Mouse (Mus musculus) embryonic facial prominence, embryonic 11.5 days (tissue): ENCODE data around the gene Pla2g6. TPM values are rescaled to one million over a fixed set of nuclear protein-coding genes. Genes with fewer than 3 reads are reported as not detected.

Source experiments
- ATAC-seq: fragments of 200-750 bp; cut with Nextera tagmentation; replicated peaks from 2 replicates; pipeline ENCODE4 v1.8.0; 2017; ENCODE audit warnings: low read depth; ENCODE audit not compliant: insufficient number of reproducible peaks, low FRiP score, low TSS enrichment
- DNase-seq: peaks from one replicate; pipeline ENCODE4 v3.0.0-alpha.2; 2015; ENCODE audit warnings: low spot score
- H3K27ac ChIP-seq: fragments of 300-500 bp; sonication (generic); replicated peaks from 2 replicates; pipeline ENCODE4 v1.5.1; 2014; ENCODE audit warnings: mild to moderate bottlenecking, low read depth, low read length, control low read depth
- H3K27me3 ChIP-seq: fragments of 300-500 bp; sonication (generic); 2 replicates; pipeline ENCODE4 v1.6.1; 2014; ENCODE audit warnings: mild to moderate bottlenecking, low read length, moderate library complexity, mixed read lengths; ENCODE audit not compliant: control insufficient read depth, insufficient read depth
- H3K36me3 ChIP-seq: fragments of 300-500 bp; sonication (generic); replicated peaks from 2 replicates; pipeline ENCODE4 v1.6.1; 2014; ENCODE audit warnings: low read depth, mild to moderate bottlenecking, low read length, moderate library complexity, mixed read lengths; ENCODE audit not compliant: control insufficient read depth, insufficient read depth
- H3K4me1 ChIP-seq: fragments of 300-500 bp; sonication (generic); 2 replicates; pipeline ENCODE4 v1.6.1; 2014; ENCODE audit warnings: low read length, mixed read lengths; ENCODE audit not compliant: control insufficient read depth, insufficient read depth
- H3K4me2 ChIP-seq: fragments of 300-500 bp; sonication (generic); 2 replicates; pipeline ENCODE4 v1.6.1; 2014; ENCODE audit warnings: low read depth, mild to moderate bottlenecking, control low read depth, low read length, moderate library complexity
- H3K4me3 ChIP-seq: fragments of 300-500 bp; sonication (generic); 2 replicates; pipeline ENCODE4 v1.5.1; 2014; ENCODE audit warnings: low read depth, low read length, control low read depth
- H3K9ac ChIP-seq: fragments of 300-500 bp; sonication (generic); replicated peaks from 2 replicates; pipeline ENCODE4 v1.6.1; 2014; ENCODE audit warnings: mild to moderate bottlenecking, control low read depth, low read length
- H3K9me3 ChIP-seq: fragments of 300-500 bp; sonication (generic); replicated peaks from 2 replicates; pipeline ENCODE4 v1.6.1; 2016; ENCODE audit warnings: mild to moderate bottlenecking, low read length, inconsistent platforms, mixed read lengths; ENCODE audit not compliant: control insufficient read depth
- WGBS: fragments of 180-500 bp; shearing (Covaris S2); extraction: QIAGEN DNeasy Blood & Tissue Kit; methylation state at CpG from one replicate; pipeline ENCODE4 v1.1.7; 2014; 5-methylcytosine and 5-hydroxymethylcytosine counted together
- polyA plus RNA-seq: library from polyadenylated mRNA; unstranded; fragments of >200 nt; fragmentation: Nextera tagmentation; extraction: Ambion mirVana; gene quantifications from 2 replicates; pipeline ENCODE4 v1.2.1, GENCODE M21; 2014

Gene Pla2g6
- polyA plus RNA-seq, 1 experiment from 2014 or later, result 11.8 TPM

DNA sequence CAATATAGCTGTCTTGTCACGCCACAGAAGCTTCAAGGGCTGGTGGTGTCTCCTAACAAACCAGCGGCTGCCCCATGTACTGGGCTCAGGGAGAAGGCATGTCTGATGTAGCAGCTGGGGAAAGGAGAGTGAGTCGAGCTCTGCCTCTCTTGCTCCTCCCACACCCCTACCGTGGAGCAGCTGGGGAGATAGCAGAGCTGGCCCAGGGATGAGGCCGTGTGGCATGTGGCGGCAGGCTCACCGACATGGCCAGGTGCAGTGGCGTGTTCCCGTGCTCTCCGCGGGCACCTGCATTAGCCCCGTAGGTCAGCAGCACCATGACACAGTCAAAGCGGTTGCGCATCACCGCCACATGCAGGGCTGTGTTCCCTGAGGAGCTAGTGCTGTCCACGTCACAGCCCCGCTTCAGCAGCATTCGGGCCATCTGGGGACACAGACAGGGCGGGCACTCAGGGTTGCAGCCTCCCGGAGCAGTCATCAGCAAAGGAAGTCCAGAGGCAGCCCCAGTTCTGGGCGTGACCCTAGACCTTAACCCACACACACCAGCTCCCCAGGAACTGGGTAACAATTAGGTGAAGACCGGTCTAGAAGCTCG, 22.1 kb downstream of the Pla2g6 start:
- ATAC-seq (no peak), DNase-seq (no peak)
- no peak overlapping the region for H3K4me2 ChIP-seq
- no peak overlapping the region for H3K27ac ChIP-seq
- no peak overlapping the region for H3K9ac ChIP-seq
- no peaks in the 10 kb centered on the region; the same call in 1 of the 2 replicates for H3K36me3 ChIP-seq
- H3K9me3 ChIP-seq, result no peaks in the 10 kb centered on the region
- no peak overlapping the region for H3K4me3 ChIP-seq
- H3K4me1 ChIP-seq, result no peaks in the 10 kb centered on the region
- H3K27me3 ChIP-seq, result no peaks in the 10 kb centered on the region
- 76% methylated on average over 23 of the region's 23 CpGs for WGBS

DNA sequence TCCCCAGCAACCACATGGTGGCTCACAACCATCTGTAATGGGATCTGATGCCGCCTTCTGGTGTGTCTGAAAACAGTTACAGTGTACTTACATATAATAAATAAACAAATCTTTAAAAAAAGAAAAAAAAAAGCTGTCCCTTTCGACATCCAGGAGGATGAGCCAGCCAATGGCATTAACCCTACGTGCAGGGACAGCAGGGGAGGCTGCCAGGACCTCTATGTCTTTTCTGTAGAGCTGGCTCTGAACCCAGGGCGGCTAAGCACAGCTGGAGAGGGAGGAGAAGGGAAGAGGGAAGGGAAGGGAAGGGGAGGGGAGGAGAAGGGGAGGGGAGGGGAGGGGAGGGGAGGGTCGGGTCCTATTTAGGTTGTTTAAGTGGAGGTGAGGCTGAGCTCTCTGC, 23.4 kb downstream of the Pla2g6 start:
- 63% methylated on average over 4 of the region's 5 CpGs for WGBS
- no peak overlapping the region for H3K9ac ChIP-seq
- H3K36me3 ChIP-seq, result no peaks in the 10 kb centered on the region
- no peak overlapping the region for H3K4me3 ChIP-seq
- ATAC-seq (no peak), DNase-seq (no peak)
- no peak overlapping the region for H3K4me2 ChIP-seq
- H3K27me3 ChIP-seq, result no peaks in the 10 kb centered on the region
- H3K27ac ChIP-seq, result no peak overlapping the region
- H3K4me1 ChIP-seq, result no peaks in the 10 kb centered on the region
- no peaks in the 10 kb centered on the region for H3K9me3 ChIP-seq

- DNase-seq (no peak), ATAC-seq (no peak)
- H3K27ac ChIP-seq, result no peak overlapping the region
- no peaks in the 10 kb centered on the region for H3K4me1 ChIP-seq
- H3K36me3 ChIP-seq, result no peaks in the 10 kb centered on the region
- no peak overlapping the region for H3K4me2 ChIP-seq
- H3K9me3 ChIP-seq, result no peaks in the 10 kb centered on the region
- no peaks in the 10 kb centered on the region for H3K27me3 ChIP-seq
- no peak overlapping the region for H3K9ac ChIP-seq
- H3K4me3 ChIP-seq, result no peak overlapping the region
- 81% methylated on average over 8 of the region's 8 CpGs for WGBS
These were observed 24.5 kb downstream of the Pla2g6 start for GRCm38 (mm10) chr15:79303725-79304124.

DNA sequence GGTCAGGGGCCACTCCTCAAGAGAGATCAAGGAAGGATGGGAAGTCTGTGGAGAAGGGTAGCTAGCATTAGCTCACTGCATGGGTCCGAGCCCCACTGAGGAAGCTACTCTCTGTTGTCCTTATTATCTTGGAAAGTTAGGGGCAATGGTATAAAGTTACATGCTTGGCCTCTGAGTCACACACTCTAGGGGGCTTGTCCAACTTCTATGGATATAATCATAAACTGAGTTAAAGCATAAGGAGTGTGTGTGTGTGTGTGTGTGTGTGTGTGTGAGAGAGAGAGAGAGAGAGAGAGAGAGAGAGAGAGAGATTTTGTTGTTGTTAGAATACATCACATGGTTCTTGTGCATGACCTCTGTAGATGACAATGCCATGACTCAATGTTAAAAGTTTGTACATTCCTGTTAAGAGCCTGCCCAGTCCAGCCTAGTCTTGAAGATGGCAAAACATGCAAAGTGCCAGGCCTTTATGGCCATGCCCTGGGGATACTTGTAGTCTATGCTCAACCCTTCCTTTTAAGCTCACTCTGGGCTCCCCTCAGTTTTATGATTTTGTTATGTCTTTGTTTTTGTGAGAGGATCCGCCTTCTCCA, 28.5 kb downstream of the Pla2g6 start:
- Histone ChIP-seq H3K4me1 (no peaks in the 10 kb centered on the region), H3K36me3 (no peaks in the 10 kb centered on the region), H3K4me2 (no peak overlapping the region), H3K9ac (no peak overlapping the region), H3K9me3 (no peaks in the 10 kb centered on the region), H3K27me3 (no peaks in the 10 kb centered on the region), H3K4me3 (no peak overlapping the region), H3K27ac (no peak overlapping the region)
- DNase-seq (no peak), ATAC-seq (no peak)
- 72% methylated on average over 2 of the region's 2 CpGs for WGBS

GRCm38 (mm10) chr15:79298553-79298952, 29.6 kb downstream of the Pla2g6 start:
- Histone ChIP-seq H3K4me1 (no peaks in the 10 kb centered on the region), H3K9ac (no peak overlapping the region), H3K36me3 (no peaks in the 10 kb centered on the region), H3K4me3 (no peak overlapping the region), H3K27ac (no peak overlapping the region), H3K9me3 (no peaks in the 10 kb centered on the region), H3K4me2 (no peak overlapping the region), H3K27me3 (no peaks in the 10 kb centered on the region)
- DNase-seq, result no peak
- 85% methylated on average over 6 of the region's 6 CpGs for WGBS
- ATAC-seq, result no peak

DNA sequence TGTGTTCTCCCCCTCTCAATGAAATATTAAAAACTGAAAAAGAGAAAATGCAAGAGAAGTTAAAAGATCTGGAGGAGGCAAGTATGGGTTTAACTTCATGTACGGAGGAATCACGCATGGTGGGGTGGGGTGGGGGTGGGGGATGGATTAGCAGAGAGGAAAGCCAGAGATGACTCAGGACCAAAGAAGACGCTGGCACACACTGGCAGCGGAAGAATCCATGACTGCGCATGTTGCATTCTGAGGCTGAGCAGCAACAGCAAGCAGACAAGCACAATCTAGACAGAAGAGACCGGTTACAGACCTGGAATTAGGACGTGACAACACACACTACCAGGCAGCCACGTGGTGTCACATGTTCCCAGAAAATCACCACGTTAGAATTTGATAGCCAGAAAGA, 35.4 kb downstream of the Pla2g6 start:
- H3K4me2 ChIP-seq, result no peak overlapping the region
- WGBS, result 87% methylated on average over 9 of the region's 9 CpGs
- H3K27ac ChIP-seq, result no peak overlapping the region
- ATAC-seq (no peak), DNase-seq (no peak)
- no peak overlapping the region for H3K9ac ChIP-seq
- H3K27me3 ChIP-seq, result no peaks in the 10 kb centered on the region
- no peaks in the 10 kb centered on the region for H3K4me1 ChIP-seq
- H3K4me3 ChIP-seq, result no peak overlapping the region
- no peaks in the 10 kb centered on the region for H3K9me3 ChIP-seq
- H3K36me3 ChIP-seq, result no peaks in the 10 kb centered on the region

DNA sequence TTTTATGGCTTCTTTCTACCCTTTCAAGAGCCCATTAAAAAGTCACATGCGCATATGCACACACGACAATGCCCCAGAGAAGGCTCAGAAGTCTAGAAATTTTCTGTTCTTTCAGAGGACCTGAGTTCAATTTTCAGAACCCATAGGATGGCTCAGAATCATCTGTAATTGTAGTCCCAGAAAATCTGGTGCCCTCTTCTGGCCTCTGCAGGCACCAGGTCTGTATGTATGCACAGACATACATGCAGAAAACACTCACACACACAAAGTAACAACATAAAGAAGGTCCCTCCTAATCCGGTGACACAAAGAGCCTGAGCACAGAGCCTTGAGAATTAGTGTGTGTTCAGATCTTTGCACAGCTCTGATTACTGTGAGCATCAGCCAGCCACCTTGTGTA, 37.9 kb downstream of the Pla2g6 start:
- H3K36me3 ChIP-seq, result no peaks in the 10 kb centered on the region; the same call in 1 of the 2 replicates
- H3K9me3 ChIP-seq, result no peaks in the 10 kb centered on the region
- no peak overlapping the region for H3K9ac ChIP-seq
- H3K4me3 ChIP-seq, result no peak overlapping the region
- 90% methylated on average over 3 of the region's 3 CpGs for WGBS
- no peak overlapping the region for H3K27ac ChIP-seq
- H3K27me3 ChIP-seq, result no peaks in the 10 kb centered on the region
- DNase-seq (no peak), ATAC-seq (no peak)
- H3K4me2 ChIP-seq, result no peak overlapping the region
- H3K4me1 ChIP-seq, result no peaks in the 10 kb centered on the region

DNA sequence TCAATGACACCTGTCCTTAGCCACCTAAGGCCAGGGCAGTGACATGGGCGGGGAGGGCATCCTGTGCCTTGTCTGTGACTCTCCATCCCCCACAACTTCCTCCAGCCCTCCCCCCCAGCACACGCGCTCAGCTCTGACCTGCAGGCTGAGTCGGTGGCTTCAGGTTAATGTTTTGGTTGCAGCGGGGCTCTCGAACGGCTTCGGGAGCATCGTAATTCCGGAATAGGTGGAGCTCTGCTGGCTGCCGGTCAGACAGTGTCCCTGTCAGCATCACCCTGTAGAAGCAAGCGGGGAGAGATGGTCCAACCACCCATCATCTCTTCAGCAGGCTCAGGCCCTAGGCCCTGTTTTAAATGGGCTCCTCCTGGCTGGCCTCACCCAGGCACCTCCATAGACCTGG, 38.7 kb downstream of the Pla2g6 start:
- WGBS, result 83% methylated on average over 12 of the region's 12 CpGs
- no peak overlapping the region for H3K4me3 ChIP-seq
- H3K4me1 ChIP-seq, result no peaks in the 10 kb centered on the region
- no peak overlapping the region for H3K9ac ChIP-seq
- no peaks in the 10 kb centered on the region for H3K9me3 ChIP-seq
- no peak for DNase-seq
- no peaks in the 10 kb centered on the region; the same call in 1 of the 2 replicates for H3K36me3 ChIP-seq
- no peak overlapping the region for H3K27ac ChIP-seq
- ATAC-seq, result no peak
- H3K4me2 ChIP-seq, result no peak overlapping the region
- no peaks in the 10 kb centered on the region for H3K27me3 ChIP-seq
